Mouse (Mus musculus): ENCODE measurements around the gene Dock1. TPM values are rescaled to one million over a fixed set of nuclear protein-coding genes. Genes with fewer than 3 reads are reported as not detected.

Gene Dock1
- polyA plus RNA-seq, 1 experiment from 2014 or later, result 14.0 TPM

GRCm38 (mm10) chr7:135002891-135003290 lies 332.4 kb downstream of the Dock1 start:
- Histone ChIP-seq H3K4me2 (replicated peaks; ENCODE audit: low read depth, low read length) (no peak overlapping the region), H3K27ac (ENCODE audit: low read length) (no peak overlapping the region), H3K4me1 (ENCODE audit: insufficient read depth, low read depth, low read length) (no peaks in the 10 kb centered on the region), H3K36me3 (ENCODE audit: insufficient read depth, low read length) (0 out of 2 replicates have a peak, but pooled peaks cover 10% of the 10 kb centered on the region), H3K4me3 (ENCODE audit: low read depth, low read length) (no peak overlapping the region), H3K27me3 (replicated peaks; ENCODE audit: insufficient read depth, low read length) (no peaks in the 10 kb centered on the region), H3K9ac (replicated peaks; ENCODE audit: low read depth) (no peak overlapping the region), H3K9me3 (ENCODE audit: low read length) (no peaks in the 10 kb centered on the region)
- WGBS, result 88% methylated on average over 9 of the region's 9 CpGs
- ATAC-seq (no peak), DNase-seq (ENCODE audit: low spot score) (no peak)
- TF ChIP-seq EP300 (IDR thresholded peaks at IDR 0.05) (no peak), CTCF (IDR thresholded peaks at IDR 0.05) (no peak)

GRCm38 (mm10) chr7:135005964-135006560 lies 335.6 kb downstream of the Dock1 start:
- WGBS, result 64% methylated on average over 7 of the region's 7 CpGs
- Histone ChIP-seq H3K27ac (ENCODE audit: low read length) (no peak overlapping the region), H3K27me3 (replicated peaks; ENCODE audit: insufficient read depth, low read length) (no peaks in the 10 kb centered on the region), H3K36me3 (ENCODE audit: insufficient read depth, low read length) (no peaks in the 10 kb centered on the region), H3K4me2 (replicated peaks; ENCODE audit: low read depth, low read length) (no peak overlapping the region), H3K4me1 (ENCODE audit: insufficient read depth, low read depth, low read length) (no peaks in the 10 kb centered on the region), H3K9me3 (ENCODE audit: low read length) (no peaks in the 10 kb centered on the region), H3K4me3 (ENCODE audit: low read depth, low read length) (no peak overlapping the region), H3K9ac (replicated peaks; ENCODE audit: low read depth) (no peak overlapping the region)
- ATAC-seq (no peak), DNase-seq (ENCODE audit: low spot score) (no peak)
- TF ChIP-seq EP300 (IDR thresholded peaks at IDR 0.05) (no peak), CTCF (IDR thresholded peaks at IDR 0.05) (no peak)

GRCm38 (mm10) chr7:135008021-135008420 lies 337.6 kb downstream of the Dock1 start:
- no peak overlapping the region for H3K4me3 ChIP-seq (ENCODE audit: low read depth, low read length)
- no peaks in the 10 kb centered on the region for H3K4me1 ChIP-seq (ENCODE audit: insufficient read depth, low read depth, low read length)
- H3K27me3 ChIP-seq (replicated peaks; ENCODE audit: insufficient read depth, low read length), result no peaks in the 10 kb centered on the region
- H3K27ac ChIP-seq (ENCODE audit: low read length), result no peak overlapping the region
- no peaks in the 10 kb centered on the region for H3K36me3 ChIP-seq (ENCODE audit: insufficient read depth, low read length)
- no peak for TF ChIP-seq CTCF (IDR thresholded peaks at IDR 0.05)
- TF ChIP-seq EP300 (IDR thresholded peaks at IDR 0.05), result no peak
- no peak for ATAC-seq
- WGBS, result 86% methylated on average over 2 of the region's 2 CpGs
- H3K9ac ChIP-seq (replicated peaks; ENCODE audit: low read depth), result no peak overlapping the region
- H3K4me2 ChIP-seq (replicated peaks; ENCODE audit: low read depth, low read length), result no peak overlapping the region
- no peak for DNase-seq (ENCODE audit: low spot score)
- H3K9me3 ChIP-seq (ENCODE audit: low read length), result no peaks in the 10 kb centered on the region

- no peaks in the 10 kb centered on the region for H3K36me3 ChIP-seq (ENCODE audit: insufficient read depth, low read length)
- no peak overlapping the region for H3K4me2 ChIP-seq (replicated peaks; ENCODE audit: low read depth, low read length)
- H3K27me3 ChIP-seq (replicated peaks; ENCODE audit: insufficient read depth, low read length), result no peaks in the 10 kb centered on the region
- no peak overlapping the region for H3K27ac ChIP-seq (ENCODE audit: low read length)
- WGBS, result 92% methylated on average over 2 of the region's 2 CpGs
- no peak for TF ChIP-seq EP300 (IDR thresholded peaks at IDR 0.05)
- no peak for ATAC-seq
- no peak for DNase-seq (ENCODE audit: low spot score)
- no peaks in the 10 kb centered on the region for H3K9me3 ChIP-seq (ENCODE audit: low read length)
- H3K9ac ChIP-seq (replicated peaks; ENCODE audit: low read depth), result no peak overlapping the region
- H3K4me1 ChIP-seq (ENCODE audit: insufficient read depth, low read depth, low read length), result no peaks in the 10 kb centered on the region
- no peak overlapping the region for H3K4me3 ChIP-seq (ENCODE audit: low read depth, low read length)
These were observed 340.5 kb downstream of the Dock1 start for GRCm38 (mm10) chr7:135010997-135011396.

- Histone ChIP-seq H3K4me2 (replicated peaks; ENCODE audit: low read depth, low read length) (no peak overlapping the region), H3K27me3 (replicated peaks; ENCODE audit: insufficient read depth, low read length) (no peaks in the 10 kb centered on the region), H3K4me3 (ENCODE audit: low read depth, low read length) (no peak overlapping the region), H3K4me1 (ENCODE audit: insufficient read depth, low read depth, low read length) (no peaks in the 10 kb centered on the region), H3K9ac (replicated peaks; ENCODE audit: low read depth) (no peak overlapping the region), H3K27ac (ENCODE audit: low read length) (no peak overlapping the region), H3K9me3 (ENCODE audit: low read length) (no peaks in the 10 kb centered on the region), H3K36me3 (ENCODE audit: insufficient read depth, low read length) (no peaks in the 10 kb centered on the region)
- TF ChIP-seq EP300 (IDR thresholded peaks at IDR 0.05) (no peak), CTCF (IDR thresholded peaks at IDR 0.05) (no peak)
- DNase-seq (ENCODE audit: low spot score), result no peak
- 63% methylated on average over 1 of the region's 1 CpGs for WGBS
- no peak for ATAC-seq
These were observed 347.1 kb downstream of the Dock1 start for GRCm38 (mm10) chr7:135017531-135017930.

GRCm38 (mm10) chr7:135020762-135021161 lies 350.3 kb downstream of the Dock1 start:
- ATAC-seq (no peak), DNase-seq (ENCODE audit: low spot score) (no peak)
- no peak for TF ChIP-seq EP300 (IDR thresholded peaks at IDR 0.05)
- no peak for TF ChIP-seq CTCF (IDR thresholded peaks at IDR 0.05)
- 85% methylated on average over 7 of the region's 7 CpGs for WGBS
- no peaks in the 10 kb centered on the region for H3K27me3 ChIP-seq (replicated peaks; ENCODE audit: insufficient read depth, low read length)
- H3K36me3 ChIP-seq (ENCODE audit: insufficient read depth, low read length), result no peaks in the 10 kb centered on the region
- H3K4me1 ChIP-seq (ENCODE audit: insufficient read depth, low read depth, low read length), result no peaks in the 10 kb centered on the region
- no peak overlapping the region for H3K27ac ChIP-seq (ENCODE audit: low read length)
- no peak overlapping the region for H3K4me2 ChIP-seq (replicated peaks; ENCODE audit: low read depth, low read length)
- no peaks in the 10 kb centered on the region for H3K9me3 ChIP-seq (ENCODE audit: low read length)
- H3K9ac ChIP-seq (replicated peaks; ENCODE audit: low read depth), result no peak overlapping the region
- H3K4me3 ChIP-seq (ENCODE audit: low read depth, low read length), result no peak overlapping the region

Data from lung, postnatal 0 days (tissue).